Mouse (Mus musculus): ENCODE results near the gene Dnajb12. TPM values are rescaled to one million over a fixed set of nuclear protein-coding genes. Genes with fewer than 3 reads are reported as not detected.

Gene Dnajb12
- total and polyA plus RNA-seq, 3 experiments, result 13.3 to 217 (median 41.7) TPM

DNA sequence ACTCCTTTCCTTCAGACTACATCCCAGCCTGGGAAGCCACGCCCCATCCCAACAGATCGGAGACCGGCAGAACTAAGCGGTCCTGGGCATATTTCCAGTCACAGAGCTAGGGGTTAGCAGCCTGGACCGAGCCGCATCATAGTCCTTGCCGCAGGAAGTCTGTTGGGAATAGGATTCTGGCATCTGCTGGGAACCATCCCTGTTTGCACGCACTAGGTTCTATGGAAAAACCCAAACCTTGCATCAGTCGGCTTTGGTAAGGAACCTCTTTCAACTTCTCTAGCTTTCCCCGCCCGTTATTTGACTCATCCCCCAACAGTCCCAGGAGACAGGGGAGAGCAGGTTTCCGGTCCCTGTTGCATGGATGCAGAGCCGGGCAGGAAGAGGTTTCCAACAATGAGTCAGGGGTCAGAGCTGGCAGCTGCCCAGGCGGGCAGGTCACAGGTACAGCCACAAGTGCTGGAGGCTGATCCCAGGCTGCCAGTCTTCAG, 30.0 kb downstream of the Dnajb12 start:
- Histone ChIP-seq H3K79me2 (ENCODE audit: control insufficient read depth, insufficient read depth, low read length, poor library complexity) (no peaks in the 10 kb centered on the region), H3K9ac (ENCODE audit: control insufficient read depth, low read depth, low read length, poor library complexity, severe bottlenecking) (no peak overlapping the region), H3K36me3 (ENCODE audit: control insufficient read depth in 1 of 2, insufficient read depth in 2 of 2, low read length in 2 of 2) (peaks cover 0 to 17% of the 10 kb centered on the region in 2 experiments; a peak in 2 of 4 replicates), H3K27ac (ENCODE audit: control insufficient read depth, low read depth, low read length) (no peak overlapping the region), H3K4me3 (ENCODE audit: control insufficient read depth in 1 of 2, insufficient read depth in 1 of 2, low read depth in 2 of 2, low read length in 2 of 2) (no peak overlapping the region), H3K4me1 (ENCODE audit: control insufficient read depth in 1 of 2, insufficient read depth in 2 of 2, low read length in 2 of 2) (peaks cover 13 to 24% of the 10 kb centered on the region in 2 experiments; a peak in 3 of 4 replicates), H3K9me3 (replicated peaks; ENCODE audit: insufficient read depth, low read length) (no peaks in the 10 kb centered on the region), H3K27me3 (ENCODE audit: control insufficient read depth in 1 of 2, insufficient read depth in 2 of 2, low read length in 2 of 2) (no peaks in the 10 kb centered on the region)
- no peak for DNase-seq (ENCODE audit: low read depth, low spot score)
- TF ChIP-seq USF2 (IDR thresholded peaks at IDR 0.05; ENCODE audit: borderline replicate concordance in 1 of 2, insufficient read depth in 1 of 2, low read depth in 1 of 2, low read length in 2 of 2), result no peak
- no peak for TF ChIP-seq CHD1 (IDR thresholded peaks at IDR 0.05; ENCODE audit: low read depth, low read length)
- TF ChIP-seq MXI1 (IDR thresholded peaks at IDR 0.05; ENCODE audit: low read depth, low read length), result no peak
- TF ChIP-seq GATA1 (IDR thresholded peaks at IDR 0.05; ENCODE audit: low read depth, low read length), result no peak
- TF ChIP-seq E2F4 (IDR thresholded peaks at IDR 0.05; ENCODE audit: borderline replicate concordance, low read depth, low read length), result no peak
- no peak for TF ChIP-seq NELFE (IDR thresholded peaks at IDR 0.05; ENCODE audit: low read depth, low read length)
- no peak for TF ChIP-seq MEF2A (IDR thresholded peaks at IDR 0.05; ENCODE audit: extremely low read depth, insufficient replicate concordance, low read depth, low read length, poor library complexity, severe bottlenecking)
- TF ChIP-seq USF1 (IDR thresholded peaks at IDR 0.05; ENCODE audit: low read depth, low read length), result no peak

DNA sequence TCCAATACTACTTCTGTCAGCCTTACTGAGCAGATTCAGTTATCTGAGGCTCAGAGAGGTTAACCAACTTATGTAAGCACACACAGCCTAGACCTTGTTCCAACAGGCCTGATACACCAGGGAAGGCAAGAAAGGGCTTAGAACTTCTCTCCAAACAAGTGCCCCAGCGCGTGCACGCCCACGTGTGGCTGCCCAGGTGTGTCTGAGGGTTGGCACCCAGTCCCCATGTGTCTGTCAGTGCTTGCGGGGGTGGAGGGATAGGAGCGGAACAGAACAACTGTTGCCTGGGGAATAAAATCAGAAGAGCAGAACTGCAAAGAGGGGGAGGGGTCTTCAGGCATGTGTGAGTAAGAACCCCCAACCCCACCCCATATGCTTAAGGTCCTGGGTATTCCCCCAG, 31.7 kb downstream of the Dnajb12 start:
- Histone ChIP-seq H3K27me3 (ENCODE audit: control insufficient read depth in 1 of 2, insufficient read depth in 2 of 2, low read length in 2 of 2) (no peaks in the 10 kb centered on the region), H3K9ac (ENCODE audit: control insufficient read depth, low read depth, low read length, poor library complexity, severe bottlenecking) (no peak overlapping the region), H3K79me2 (ENCODE audit: control insufficient read depth, insufficient read depth, low read length, poor library complexity) (no peaks in the 10 kb centered on the region), H3K27ac (ENCODE audit: control insufficient read depth, low read depth, low read length) (no peak overlapping the region), H3K4me3 (ENCODE audit: control insufficient read depth in 1 of 2, insufficient read depth in 1 of 2, low read depth in 2 of 2, low read length in 2 of 2) (no peak overlapping the region), H3K36me3 (ENCODE audit: control insufficient read depth in 1 of 2, insufficient read depth in 2 of 2, low read length in 2 of 2) (peaks cover 0 to 21% of the 10 kb centered on the region in 2 experiments; a peak in 2 of 4 replicates), H3K4me1 (ENCODE audit: control insufficient read depth in 1 of 2, insufficient read depth in 2 of 2, low read length in 2 of 2) (peaks cover 13 to 31% of the 10 kb centered on the region in 2 experiments), H3K9me3 (replicated peaks; ENCODE audit: insufficient read depth, low read length) (no peaks in the 10 kb centered on the region)
- DNase-seq (ENCODE audit: low read depth, low spot score), result no peak
- TF ChIP-seq RAD21 (IDR thresholded peaks at IDR 0.05; ENCODE audit: low read depth, low read length), result no peak
- TF ChIP-seq SIN3A (IDR thresholded peaks at IDR 0.05; ENCODE audit: low read length), result no peak
- no peak for TF ChIP-seq MAZ (IDR thresholded peaks at IDR 0.05; ENCODE audit: low read depth, low read length)
- TF ChIP-seq MAX (IDR thresholded peaks at IDR 0.05; ENCODE audit: low read length), result no peak
- TF ChIP-seq POLR2A (IDR thresholded peaks at IDR 0.05; ENCODE audit: control insufficient read depth in 1 of 2, insufficient read depth in 1 of 2, low read depth in 1 of 2, low read length in 2 of 2, poor library complexity in 1 of 2), result no peak
- TF ChIP-seq EP300 (IDR thresholded peaks at IDR 0.05; ENCODE audit: low read depth in 1 of 2, low read length in 2 of 2), result no peak
- no peak for TF ChIP-seq KAT2A (conservative IDR thresholded peaks at IDR 0.05; ENCODE audit: low read depth, low read length)
- no peak for TF ChIP-seq E2F4 (IDR thresholded peaks at IDR 0.05; ENCODE audit: borderline replicate concordance, low read depth, low read length)
- no peak for TF ChIP-seq UBTF (IDR thresholded peaks at IDR 0.05; ENCODE audit: borderline replicate concordance, insufficient read depth, low read depth, low read length)
- TF ChIP-seq ZNF384 (IDR thresholded peaks at IDR 0.05; ENCODE audit: low read depth, low read length), result no peak
- TF ChIP-seq HCFC1 (IDR thresholded peaks at IDR 0.05; ENCODE audit: low read depth, low read length), result no peak

Data from MEL (cell line).